8 mouse cellular contexts compared by ENCODE assay signal in the genomic region with DNA sequence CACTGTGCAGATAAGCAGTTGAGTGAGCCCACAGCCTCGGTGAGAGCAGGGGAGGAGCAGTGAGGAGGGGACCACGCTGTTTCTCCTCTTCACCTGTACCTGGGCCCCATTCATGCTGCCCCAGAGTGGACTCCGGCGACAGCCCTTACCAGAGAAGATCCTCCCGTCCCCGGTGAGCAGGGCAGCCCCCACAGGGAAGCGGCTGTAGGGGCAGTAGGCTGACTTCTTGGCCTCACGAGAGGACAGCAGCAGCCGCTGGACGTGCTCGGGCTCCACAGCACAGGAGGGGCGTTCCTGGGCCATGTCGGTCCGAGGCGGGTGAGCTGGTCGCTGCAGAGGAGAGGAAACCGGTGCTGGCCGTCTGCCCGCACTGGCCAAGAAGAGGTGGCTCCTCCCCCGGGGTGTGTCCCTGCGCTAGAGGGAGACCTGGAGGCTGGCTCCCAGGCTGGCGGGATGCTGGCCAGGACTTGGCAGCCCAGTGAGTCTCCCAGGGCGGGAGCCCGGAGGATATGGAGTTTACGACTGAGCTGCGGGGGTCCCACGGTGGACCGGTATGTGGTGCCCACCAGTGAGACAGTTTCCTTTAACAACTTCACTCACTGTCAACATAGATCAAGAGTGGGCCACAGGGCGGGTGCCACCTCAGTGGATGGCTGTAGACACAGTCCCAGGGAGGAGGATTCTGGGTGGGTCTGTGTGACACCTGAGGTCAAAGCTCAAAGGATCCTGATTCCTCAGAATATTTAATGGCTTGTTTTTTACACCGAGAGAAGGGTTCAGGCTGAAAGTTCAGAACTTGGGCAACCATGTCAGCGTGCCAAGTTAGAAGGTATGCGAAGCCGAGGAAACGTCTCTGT. TPM values are rescaled to one million over a fixed set of nuclear protein-coding genes. Genes with fewer than 3 reads are reported as not detected.
DNase-seq lines count a peak whose midpoint lies in the region; ATAC-seq and TF ChIP-seq lines count a peak whose summit lies in the region.

A gene (minus strand): TSS at position 352 of the 857 bp plus-strand sequence.

- TF ChIP-seq CTCF in liver, postnatal 0 days (IDR thresholded peaks at IDR 0.05; ENCODE audit: low read depth) = 0 out of 2 replicates have a peak, but pooled peaks have one; percentile 1

- no peak within 1 kb of the TSS for H3K27ac ChIP-seq in embryonic facial prominence, embryonic 12.5 days
- peak within 1 kb of the TSS; percentile 72 for H3K27ac ChIP-seq in liver, postnatal 0 days (ENCODE audit: low read depth)
- H3K27ac ChIP-seq in neural tube, embryonic 14.5 days (ENCODE audit: low read depth, low read length) = no peak within 1 kb of the TSS

- DNase-seq in thymus, postnatal 4 days = peak; percentile 10
- DNase-seq in thymus, postnatal 0 days (ENCODE audit: low spot score) = no peak
- DNase-seq in heart, adult 18-20 months = peak; percentile 86 to 92
- DNase-seq in kidney, adult 11 months = peak; percentile 94
- DNase-seq in liver, postnatal 0 days = peak; percentile 88
- peak; percentile 72 to 82 for DNase-seq in urinary bladder, postnatal 4 days (ENCODE audit: low spot score in 2 of 2)

- H3K4me3 ChIP-seq in embryonic facial prominence, embryonic 12.5 days = peak within 1 kb of the TSS; percentile 28
- peak within 1 kb of the TSS; percentile 52 for H3K4me3 ChIP-seq in liver, postnatal 0 days (ENCODE audit: low read depth, low read length)
- peak within 1 kb of the TSS; percentile 20; the same call in 1 of the 2 replicates for H3K4me3 ChIP-seq in neural tube, embryonic 14.5 days (ENCODE audit: low read depth, low read length)

- peak; percentile 73; the same call in 1 of the 2 replicates for ATAC-seq in embryonic facial prominence, embryonic 12.5 days (ENCODE audit: insufficient number of reproducible peaks, insufficient read depth, low FRiP score, low TSS enrichment)
- peak; percentile 86 for ATAC-seq in liver, postnatal 0 days
- peak; percentile 71; the same call in 1 of the 2 replicates for ATAC-seq in neural tube, embryonic 14.5 days (ENCODE audit: low read depth)

- peaks cover 12% of the 10 kb centered on the region; the same call in 1 of the 2 replicates for H3K4me1 ChIP-seq in embryonic facial prominence, embryonic 12.5 days
- H3K4me1 ChIP-seq in liver, postnatal 0 days (ENCODE audit: insufficient read depth) = peaks cover 5% of the 10 kb centered on the region; the same call in 1 of the 2 replicates
- H3K4me1 ChIP-seq in neural tube, embryonic 14.5 days (ENCODE audit: control insufficient read depth, insufficient read depth, low read length) = 0 out of 2 replicates have a peak, but pooled peaks cover 6% of the 10 kb centered on the region

- no peak for TF ChIP-seq EP300 in liver, postnatal 0 days (IDR thresholded peaks at IDR 0.05; ENCODE audit: low read depth)

- peak within 1 kb of the TSS; percentile 35; the same call in 1 of the 2 replicates for H3K9ac ChIP-seq in embryonic facial prominence, embryonic 12.5 days
- peak within 1 kb of the TSS; percentile 65 for H3K9ac ChIP-seq in liver, postnatal 0 days (replicated peaks)
- H3K9ac ChIP-seq in neural tube, embryonic 14.5 days (replicated peaks; ENCODE audit: low read depth, low read length) = peak within 1 kb of the TSS; percentile 42; the same call in 1 of the 2 replicates

- WGBS in embryonic facial prominence, embryonic 12.5 days = 9% methylated on average over 34 of the region's 34 CpGs
- 5% methylated on average over 34 of the region's 34 CpGs for WGBS in liver, postnatal 0 days (ENCODE audit: insufficient replicate concordance)
- 9% methylated on average over 34 of the region's 34 CpGs for WGBS in neural tube, embryonic 14.5 days

- no peaks in the 10 kb centered on the region for H3K9me3 ChIP-seq in embryonic facial prominence, embryonic 12.5 days
- H3K9me3 ChIP-seq in liver, postnatal 0 days (ENCODE audit: low read length) = no peaks in the 10 kb centered on the region
- no peaks in the 10 kb centered on the region for H3K9me3 ChIP-seq in neural tube, embryonic 14.5 days (ENCODE audit: control insufficient read depth, low read length)

- H3K36me3 ChIP-seq in embryonic facial prominence, embryonic 12.5 days = no peaks in the 10 kb centered on the region
- H3K36me3 ChIP-seq in liver, postnatal 0 days (replicated peaks; ENCODE audit: insufficient read depth, low read length) = no peaks in the 10 kb centered on the region
- H3K36me3 ChIP-seq in neural tube, embryonic 14.5 days (ENCODE audit: control insufficient read depth, insufficient read depth, low read length) = no peaks in the 10 kb centered on the region

- H3K27me3 ChIP-seq in embryonic facial prominence, embryonic 12.5 days = peaks cover 35% of the 10 kb centered on the region
- H3K27me3 ChIP-seq in liver, postnatal 0 days (ENCODE audit: insufficient read depth, low read length) = no peaks in the 10 kb centered on the region
- 0 out of 2 replicates have a peak, but pooled peaks cover 3% of the 10 kb centered on the region for H3K27me3 ChIP-seq in neural tube, embryonic 14.5 days (ENCODE audit: control insufficient read depth, insufficient read depth, low read length)

- H3K4me2 ChIP-seq in embryonic facial prominence, embryonic 12.5 days (replicated peaks) = peak within 1 kb of the TSS; percentile 55
- H3K4me2 ChIP-seq in liver, postnatal 0 days (ENCODE audit: low read depth, low read length) = peak within 1 kb of the TSS; percentile 66
- peak within 1 kb of the TSS; percentile 38 for H3K4me2 ChIP-seq in neural tube, embryonic 14.5 days (ENCODE audit: low read depth, low read length)

RNA-seq across cellular contexts. Expression of the gene that starts here (rescaled TPM):
- polyA plus RNA-seq in thymus, postnatal 0 days (2015; fragmentation: Nextera tagmentation; extraction: Ambion mirVana) = 0.36 and 0.55 TPM in 2 replicates
- 5.7 and 6.2 TPM in 2 replicates for polyA plus RNA-seq in embryonic facial prominence, embryonic 12.5 days (2016; fragmentation: Nextera tagmentation; extraction: Ambion mirVana)
- total RNA-seq in heart, adult 18-20 months (2021) = 1 to 10 TPM; 1.6 to 2.3 TPM
- polyA plus RNA-seq in liver, postnatal 0 days (2015; fragmentation: Nextera tagmentation; extraction: Ambion mirVana) = 17.7 and 24.2 TPM in 2 replicates
- polyA plus RNA-seq in neural tube, embryonic 14.5 days (2014; fragmentation: Nextera tagmentation; extraction: Ambion mirVana) = 7.9 and 8.5 TPM in 2 replicates
